Mouse (Mus musculus) embryonic facial prominence, embryonic 13.5 days (tissue): Measurements from ENCODE around the gene Tmem120b. TPM values are rescaled to one million over a fixed set of nuclear protein-coding genes. Genes with fewer than 3 reads are reported as not detected.

Source experiments
- ATAC-seq: fragments of 200-750 bp; cut with Nextera tagmentation; 2 replicates; pipeline ENCODE4 v1.8.0; 2017; ENCODE audit warnings: low read depth; ENCODE audit not compliant: insufficient number of reproducible peaks, insufficient read depth, low FRiP score, low TSS enrichment
- H3K27ac ChIP-seq: fragments of 300-500 bp; sonication (generic); 2 replicates; pipeline ENCODE4 v1.5.1; 2015; ENCODE audit warnings: moderate library complexity, mild to moderate bottlenecking, inconsistent platforms
- H3K27me3 ChIP-seq: fragments of 300-500 bp; sonication (generic); 2 replicates; pipeline ENCODE4 v1.6.1; 2015; ENCODE audit warnings: mild to moderate bottlenecking, inconsistent platforms
- H3K36me3 ChIP-seq: fragments of 300-500 bp; sonication (generic); 2 replicates; pipeline ENCODE4 v1.6.1; 2015; ENCODE audit warnings: mild to moderate bottlenecking, inconsistent platforms
- H3K4me1 ChIP-seq: fragments of 300-500 bp; sonication (generic); 2 replicates; pipeline ENCODE4 v1.6.1; 2015; ENCODE audit warnings: inconsistent platforms
- H3K4me2 ChIP-seq: fragments of 300-500 bp; sonication (generic); 2 replicates; pipeline ENCODE4 v1.6.1; 2015; ENCODE audit warnings: moderate library complexity, mild to moderate bottlenecking, inconsistent platforms
- H3K4me3 ChIP-seq: fragments of 300-500 bp; sonication (generic); 2 replicates; pipeline ENCODE4 v1.5.1; 2015; ENCODE audit warnings: mild to moderate bottlenecking, inconsistent platforms
- H3K9ac ChIP-seq: fragments of 300-500 bp; sonication (generic); 2 replicates; pipeline ENCODE4 v1.6.1; 2015; ENCODE audit warnings: mild to moderate bottlenecking, inconsistent platforms
- H3K9me3 ChIP-seq: fragments of 300-500 bp; sonication (generic); 2 replicates; pipeline ENCODE4 v1.6.1; 2016; ENCODE audit warnings: inconsistent platforms
- WGBS: fragments of 180-500 bp; shearing (Covaris S2); methylation state at CpG from one replicate; pipeline ENCODE4 v1.1.7; 2015; ENCODE audit warnings: mixed read lengths; 5-methylcytosine and 5-hydroxymethylcytosine counted together
- polyA plus RNA-seq: library from polyadenylated mRNA; unstranded; fragments of >200 nt; fragmentation: Nextera tagmentation; extraction: Ambion mirVana; gene quantifications from 2 replicates; pipeline ENCODE4 v1.2.1, GENCODE M21; 2015

The Tmem120b gene
- polyA plus RNA-seq, 1 experiment from 2014 or later = 14.4 TPM

DNA sequence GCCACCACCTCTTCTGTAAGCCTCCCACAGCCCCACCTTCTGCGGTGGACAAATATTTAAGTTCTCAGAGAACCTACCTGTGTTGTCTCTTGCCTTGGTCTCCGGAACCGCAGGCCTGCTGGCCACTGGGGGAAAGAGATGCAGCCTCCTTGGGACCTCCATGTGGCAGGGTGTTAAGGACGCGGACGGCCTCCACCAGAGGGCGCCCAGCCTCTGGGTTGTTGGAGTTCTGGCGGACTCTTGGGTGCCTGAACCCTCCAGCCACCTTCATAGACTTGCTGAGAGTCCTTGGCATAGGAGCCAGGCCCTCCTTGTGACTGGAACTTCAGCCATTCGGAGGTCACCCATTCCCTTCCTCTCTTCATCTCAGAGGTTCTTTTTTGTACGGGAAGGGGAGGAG is 49.0 kb downstream of the Tmem120b start:
- Histone ChIP-seq H3K9me3 (no peaks in the 10 kb centered on the region), H3K27me3 (no peaks in the 10 kb centered on the region), H3K36me3 (peaks cover 12% of the 10 kb centered on the region), H3K4me2 (no peak overlapping the region), H3K4me3 (no peak overlapping the region), H3K9ac (no peak overlapping the region), H3K27ac (no peak overlapping the region), H3K4me1 (no peaks in the 10 kb centered on the region)
- ATAC-seq = no peak
- WGBS = 12% methylated on average over 10 of the region's 10 CpGs

DNA sequence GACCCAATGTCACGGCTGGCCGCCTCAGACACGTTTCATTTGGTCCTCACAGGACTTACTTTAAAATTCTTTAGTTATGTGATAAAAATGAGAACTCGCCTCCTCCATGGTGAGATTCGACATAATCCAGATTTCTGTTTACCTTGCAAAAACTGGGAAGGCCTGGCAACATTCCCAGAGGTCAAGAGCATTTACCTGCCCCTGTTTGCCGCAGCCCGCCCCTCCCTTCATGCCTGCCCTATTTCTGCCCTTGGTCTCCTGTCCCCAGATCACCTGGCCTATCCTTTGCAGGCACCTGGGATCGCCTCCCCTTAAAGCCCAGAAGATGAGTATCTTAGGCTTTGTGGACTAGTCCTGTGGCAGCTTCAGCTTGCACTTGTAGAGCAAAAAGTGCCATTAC is 49.6 kb downstream of the Tmem120b start:
- Histone ChIP-seq H3K4me1 (no peaks in the 10 kb centered on the region), H3K27ac (no peak overlapping the region), H3K9ac (no peak overlapping the region), H3K9me3 (no peaks in the 10 kb centered on the region), H3K36me3 (peaks cover 16% of the 10 kb centered on the region), H3K4me2 (no peak overlapping the region), H3K4me3 (no peak overlapping the region), H3K27me3 (no peaks in the 10 kb centered on the region)
- ATAC-seq = no peak
- 88% methylated on average over 8 of the region's 8 CpGs for WGBS

DNA sequence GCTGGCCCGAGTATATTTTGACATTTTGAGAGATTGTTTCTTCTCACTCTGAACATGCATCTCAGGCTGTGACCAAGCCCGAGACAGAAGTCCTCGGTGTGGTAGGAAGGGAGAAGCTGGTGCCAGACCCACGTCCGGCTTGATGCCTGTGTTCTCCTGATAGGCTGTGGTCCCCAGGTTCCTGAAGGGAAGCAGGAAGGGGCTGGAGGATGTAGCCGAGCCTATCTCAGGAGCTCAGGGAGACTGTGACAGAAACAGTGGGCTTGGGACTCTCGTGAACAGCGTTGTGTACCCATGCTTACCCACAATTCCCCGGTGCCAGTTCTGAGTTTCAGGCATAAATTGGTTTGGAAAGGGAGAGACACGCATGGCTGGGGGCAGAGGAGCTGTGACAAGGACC is 50.6 kb downstream of the Tmem120b start:
- Histone ChIP-seq H3K27ac (no peak overlapping the region), H3K4me3 (no peak overlapping the region), H3K36me3 (peaks cover 26% of the 10 kb centered on the region), H3K4me1 (no peaks in the 10 kb centered on the region), H3K4me2 (no peak overlapping the region), H3K9me3 (no peaks in the 10 kb centered on the region), H3K9ac (no peak overlapping the region), H3K27me3 (no peaks in the 10 kb centered on the region)
- 78% methylated on average over 10 of the region's 10 CpGs for whole genome bisulfite sequencing
- no peak for ATAC-seq

DNA sequence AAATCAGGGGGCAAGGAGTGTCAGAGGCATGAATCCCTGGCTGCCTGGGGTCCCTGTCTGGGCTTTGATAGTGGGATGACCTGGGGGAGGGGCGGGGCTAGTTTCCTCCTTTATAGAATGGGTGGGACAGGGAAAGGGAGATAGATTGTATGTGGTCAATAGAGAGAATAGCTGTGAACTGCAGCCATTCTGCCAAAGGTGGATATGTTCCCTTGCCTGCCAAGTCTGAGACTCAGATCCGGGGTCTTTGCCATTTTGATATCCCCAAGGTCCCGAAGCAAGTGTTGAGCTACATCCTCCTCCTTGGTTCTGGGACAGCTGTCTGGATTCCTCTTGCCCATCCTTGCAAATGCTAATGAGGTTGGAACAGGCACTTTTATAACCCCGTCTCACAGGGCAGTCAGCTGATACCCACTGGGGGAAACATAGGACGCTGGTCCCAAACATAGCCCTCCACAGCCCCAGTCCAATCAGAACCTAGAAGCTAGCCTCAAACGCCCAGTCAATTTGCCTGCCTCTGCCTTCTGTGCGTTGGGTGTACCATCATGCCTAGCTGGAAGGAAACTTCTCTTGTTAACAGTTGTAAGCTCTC is 52.5 kb downstream of the Tmem120b start:
- Histone ChIP-seq H3K27me3 (no peaks in the 10 kb centered on the region), H3K36me3 (peaks cover 36% of the 10 kb centered on the region), H3K9ac (no peak overlapping the region), H3K9me3 (no peaks in the 10 kb centered on the region), H3K4me3 (no peak overlapping the region), H3K27ac (no peak overlapping the region), H3K4me1 (no peaks in the 10 kb centered on the region), H3K4me2 (no peak overlapping the region)
- ATAC-seq = no peak
- WGBS = 69% methylated on average over 7 of the region's 7 CpGs

DNA sequence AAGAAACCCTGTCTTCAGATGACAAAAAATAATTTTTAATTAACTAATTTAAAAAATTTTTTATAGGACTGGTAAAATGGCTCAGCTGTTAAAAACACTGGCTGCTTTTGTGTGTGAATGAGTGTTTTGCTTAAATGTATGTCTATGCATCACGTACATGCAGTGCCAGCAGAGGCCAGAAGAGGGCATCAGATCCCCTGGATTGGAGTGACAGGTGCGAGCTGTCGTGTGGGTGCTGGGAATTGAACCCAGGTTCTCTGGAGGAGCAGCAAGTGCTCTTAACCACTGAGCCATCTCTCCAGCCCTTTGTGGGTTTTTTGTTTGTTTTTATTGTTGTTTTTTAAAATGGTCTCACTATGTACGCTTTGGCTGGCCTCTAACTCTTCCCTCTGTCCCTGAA is 54.0 kb downstream of the Tmem120b start:
- H3K27me3 ChIP-seq = no peaks in the 10 kb centered on the region
- no peak overlapping the region for H3K4me2 ChIP-seq
- H3K4me1 ChIP-seq = no peaks in the 10 kb centered on the region
- H3K9me3 ChIP-seq = no peaks in the 10 kb centered on the region
- WGBS = 86% methylated on average over 4 of the region's 4 CpGs
- H3K9ac ChIP-seq = no peak overlapping the region
- H3K27ac ChIP-seq = no peak overlapping the region
- no peak overlapping the region for H3K4me3 ChIP-seq
- ATAC-seq = no peak
- peaks cover 47% of the 10 kb centered on the region for H3K36me3 ChIP-seq

DNA sequence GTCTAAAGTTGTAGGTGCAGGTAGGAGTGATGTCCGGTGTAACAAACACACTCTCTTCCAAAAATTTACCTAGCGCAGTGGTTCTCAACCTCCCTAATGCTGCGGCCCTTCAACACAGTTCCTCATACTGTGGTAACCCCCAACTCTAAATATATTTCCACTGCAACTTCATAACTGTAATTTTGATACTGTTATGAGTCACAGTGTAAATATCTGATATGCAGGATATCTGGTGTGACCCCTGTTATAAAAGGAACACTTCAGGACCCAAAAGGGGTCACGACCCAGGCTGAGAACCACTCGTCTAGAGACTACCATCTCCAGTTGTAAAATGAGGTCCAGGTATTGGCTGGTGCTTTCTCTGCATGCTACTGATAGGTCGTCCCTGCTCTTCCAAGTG is 56.9 kb downstream of the Tmem120b start:
- no peak overlapping the region for H3K4me3 ChIP-seq
- H3K36me3 ChIP-seq = peaks cover 53% of the 10 kb centered on the region
- H3K9me3 ChIP-seq = no peaks in the 10 kb centered on the region
- no peaks in the 10 kb centered on the region for H3K27me3 ChIP-seq
- no peak overlapping the region for H3K4me2 ChIP-seq
- H3K9ac ChIP-seq = no peak overlapping the region
- no peak for ATAC-seq
- WGBS = 84% methylated on average over 6 of the region's 6 CpGs
- 0 out of 2 replicates have a peak, but pooled peaks cover 7% of the 10 kb centered on the region for H3K4me1 ChIP-seq
- H3K27ac ChIP-seq = no peak overlapping the region

DNA sequence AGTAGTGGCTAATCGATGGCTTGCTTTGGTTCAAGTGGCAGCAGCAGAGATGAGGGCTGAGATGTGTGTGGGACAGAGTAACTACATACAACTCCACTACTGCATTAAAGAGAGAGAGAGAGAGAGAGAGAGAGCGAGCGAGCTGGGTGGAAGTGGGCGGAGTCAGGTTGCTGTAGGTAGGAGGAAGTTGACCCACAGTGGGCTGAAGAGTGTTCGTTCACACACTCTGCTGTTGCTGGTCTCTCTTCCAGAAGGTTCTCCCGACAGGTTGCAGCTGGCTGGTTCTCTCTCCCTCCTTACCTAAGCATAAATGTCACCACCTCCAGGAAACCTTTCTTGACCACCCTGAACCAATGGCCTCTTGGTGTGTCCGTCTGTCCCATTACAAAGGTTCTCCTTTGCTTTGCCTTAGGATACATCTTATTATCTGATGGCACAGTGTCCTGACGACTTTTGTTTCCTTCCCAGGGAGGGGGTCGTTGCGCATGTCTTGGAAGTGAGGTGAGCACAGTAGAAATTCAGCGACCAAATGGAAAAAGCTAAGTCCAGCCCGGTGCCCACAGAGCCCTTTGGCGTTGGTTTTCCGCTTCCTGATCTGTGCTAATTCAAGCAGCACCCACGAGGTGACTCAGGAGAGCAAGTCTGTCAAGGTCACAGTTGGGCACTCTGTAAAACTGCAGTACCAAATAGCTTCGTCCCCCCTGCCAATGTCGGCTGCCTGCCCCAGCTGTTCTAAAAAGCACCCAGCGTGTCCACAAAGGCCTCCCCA is 57.6 kb downstream of the Tmem120b start:
- H3K36me3 ChIP-seq = peaks cover 53% of the 10 kb centered on the region
- no peaks in the 10 kb centered on the region for H3K9me3 ChIP-seq
- H3K4me3 ChIP-seq = no peak overlapping the region
- H3K4me1 ChIP-seq = 0 out of 2 replicates have a peak, but pooled peaks cover 7% of the 10 kb centered on the region
- no peak for ATAC-seq
- H3K9ac ChIP-seq = no peak overlapping the region
- H3K27ac ChIP-seq = no peak overlapping the region
- 86% methylated on average over 18 of the region's 18 CpGs for WGBS
- H3K4me2 ChIP-seq = no peak overlapping the region
- no peaks in the 10 kb centered on the region for H3K27me3 ChIP-seq

DNA sequence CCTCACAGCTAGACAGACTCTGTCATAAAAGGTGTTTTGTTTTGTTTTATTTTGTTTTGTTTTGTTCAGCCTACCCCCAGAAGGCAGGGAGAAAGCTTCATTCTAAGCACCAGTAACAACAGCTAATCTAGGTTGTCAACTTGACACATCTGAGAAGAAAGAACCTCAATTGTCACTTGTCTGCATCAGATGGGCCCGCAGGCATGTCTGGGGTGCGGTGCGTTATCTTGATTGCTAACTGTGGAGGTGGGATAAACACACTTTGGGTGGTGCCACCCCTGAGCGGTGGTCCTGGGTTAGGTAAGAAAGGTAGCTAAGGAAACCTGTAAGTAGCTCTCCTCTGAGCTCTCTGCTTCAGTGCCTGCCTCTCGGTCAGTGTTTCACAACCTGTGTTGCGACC is 58.8 kb downstream of the Tmem120b start:
- whole genome bisulfite sequencing = 66% methylated on average over 6 of the region's 6 CpGs
- no peak overlapping the region for H3K27ac ChIP-seq
- H3K4me3 ChIP-seq = no peak overlapping the region
- H3K27me3 ChIP-seq = no peaks in the 10 kb centered on the region
- H3K36me3 ChIP-seq = peaks cover 53% of the 10 kb centered on the region
- H3K4me1 ChIP-seq = peaks cover 16% of the 10 kb centered on the region
- no peak overlapping the region for H3K9ac ChIP-seq
- H3K4me2 ChIP-seq = no peak overlapping the region
- ATAC-seq = no peak
- H3K9me3 ChIP-seq = no peaks in the 10 kb centered on the region

DNA sequence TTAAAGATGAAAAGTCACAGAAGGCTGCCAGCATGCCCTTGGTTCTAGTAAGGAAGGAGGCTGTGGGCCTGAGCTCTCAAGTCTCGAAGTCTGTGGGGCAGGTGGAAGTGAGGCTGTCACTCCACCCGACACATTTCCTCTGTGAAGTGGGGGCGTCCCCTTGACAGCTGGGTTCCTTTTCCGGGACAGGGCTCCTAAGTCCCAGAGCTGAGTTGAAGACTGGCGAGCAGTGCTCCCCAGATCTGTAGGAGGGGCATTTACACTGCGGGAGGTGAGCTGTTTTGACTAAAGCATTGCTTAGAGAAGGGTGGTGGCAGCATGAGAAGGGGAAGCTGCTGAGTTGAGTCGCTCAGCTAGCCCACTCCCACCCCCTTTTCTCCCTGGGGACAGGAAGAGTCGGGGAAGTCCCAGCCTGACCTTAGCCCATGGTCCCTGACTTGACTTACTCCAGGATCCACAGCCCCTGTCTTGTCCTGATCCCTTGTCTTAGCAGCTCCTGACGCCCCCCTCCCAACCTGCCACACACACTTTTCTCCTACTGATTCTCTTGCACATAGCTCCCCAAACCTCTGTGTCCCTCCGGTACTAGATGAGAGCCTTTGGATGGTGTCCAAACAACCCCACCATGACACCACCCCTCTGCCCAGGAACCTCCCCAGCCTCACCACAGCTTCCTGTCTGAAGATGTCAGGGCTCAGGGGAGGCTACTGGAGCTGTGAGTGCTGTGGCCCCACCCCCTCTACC is 60.4 kb downstream of the Tmem120b start:
- Histone ChIP-seq H3K36me3 (peaks cover 43% of the 10 kb centered on the region), H3K4me1 (peaks cover 30% of the 10 kb centered on the region)

DNA sequence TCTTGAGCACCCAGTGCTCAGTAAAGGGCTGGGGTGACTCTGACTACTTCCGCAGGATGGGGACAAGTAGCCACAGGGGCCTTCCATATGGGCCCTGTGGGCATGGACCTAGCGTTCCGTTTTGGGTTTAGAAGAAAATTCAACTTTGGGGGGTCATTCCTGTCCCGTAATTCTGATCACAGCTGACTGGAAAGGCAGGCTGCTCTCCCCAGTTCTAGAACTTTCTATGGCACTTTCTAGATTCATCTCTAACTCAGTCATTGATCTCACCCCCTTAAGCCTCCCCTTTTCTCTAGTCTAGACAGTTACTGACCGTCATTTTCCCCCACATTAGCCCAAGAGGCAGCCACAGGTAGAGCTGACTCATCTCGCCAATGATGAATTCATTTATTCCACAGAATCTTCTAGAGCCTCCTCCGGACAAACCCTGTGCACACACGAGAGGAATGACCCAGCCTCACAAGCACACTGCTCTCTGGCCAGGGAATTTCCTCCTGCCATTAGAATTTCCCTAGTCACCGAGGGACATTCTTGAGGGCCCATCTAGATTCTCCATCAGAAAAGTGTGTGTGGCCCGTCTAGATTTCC is 61.0 kb downstream of the Tmem120b start:
- Histone ChIP-seq H3K27ac (no peak overlapping the region), H3K4me1 (peaks cover 37% of the 10 kb centered on the region), H3K9me3 (no peaks in the 10 kb centered on the region), H3K4me2 (no peak overlapping the region), H3K36me3 (peaks cover 39% of the 10 kb centered on the region), H3K4me3 (no peak overlapping the region), H3K9ac (no peak overlapping the region), H3K27me3 (no peaks in the 10 kb centered on the region)
- ATAC-seq = no peak
- WGBS = 83% methylated on average over 10 of the region's 10 CpGs

More for the DNA sequence above, 60.4 kb downstream of the Tmem120b start:
- H3K9me3 ChIP-seq = no peaks in the 10 kb centered on the region
- 54% methylated on average over 10 of the region's 10 CpGs for WGBS
- no peaks in the 10 kb centered on the region for H3K27me3 ChIP-seq
- no peak for ATAC-seq
- H3K4me2 ChIP-seq = no peak overlapping the region
- no peak overlapping the region for H3K27ac ChIP-seq
- no peak overlapping the region for H3K4me3 ChIP-seq
- no peak overlapping the region for H3K9ac ChIP-seq

DNA sequence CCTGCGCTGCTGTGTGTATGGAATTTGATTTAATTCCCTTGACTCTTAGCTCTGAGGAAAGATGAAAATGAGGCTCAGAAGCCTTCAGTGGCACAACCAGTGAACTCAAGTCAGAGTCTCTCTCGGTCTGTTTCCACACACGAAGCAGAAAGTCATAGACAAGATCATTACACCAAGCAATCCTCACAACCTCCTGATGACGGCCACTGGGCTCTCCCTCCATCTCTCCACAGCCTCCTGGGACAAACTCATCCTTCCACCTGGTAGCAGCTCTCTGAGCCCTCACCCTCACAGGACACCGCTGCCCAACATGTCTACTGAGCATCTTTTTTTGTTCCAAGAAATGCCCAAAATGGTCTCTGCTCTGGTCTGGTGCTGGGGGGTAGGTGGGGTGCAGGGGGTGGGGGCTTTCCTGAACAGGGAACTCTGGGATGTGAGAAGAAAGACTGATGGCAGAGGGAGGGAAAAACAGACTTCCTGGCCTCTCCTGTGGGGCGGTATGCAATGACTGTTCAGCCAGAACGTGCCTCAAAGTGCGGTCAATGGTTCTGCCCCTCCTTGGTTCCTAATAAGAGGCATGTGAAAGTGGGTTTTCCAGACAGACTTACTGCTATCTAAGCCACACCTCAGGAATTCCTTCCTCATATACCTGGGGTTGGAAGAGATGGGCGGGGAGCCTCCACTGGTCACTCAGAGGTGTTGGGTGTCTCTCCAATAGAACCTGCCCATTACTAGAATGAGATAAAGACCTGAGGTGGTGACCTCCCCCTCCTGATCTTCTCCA is 62.0 kb downstream of the Tmem120b start:
- no peak overlapping the region for H3K4me2 ChIP-seq
- H3K27me3 ChIP-seq = no peaks in the 10 kb centered on the region
- peaks cover 36% of the 10 kb centered on the region for H3K36me3 ChIP-seq
- H3K27ac ChIP-seq = no peak overlapping the region
- H3K9me3 ChIP-seq = no peaks in the 10 kb centered on the region
- H3K4me1 ChIP-seq = peaks cover 47% of the 10 kb centered on the region
- H3K9ac ChIP-seq = no peak overlapping the region
- no peak for ATAC-seq
- 86% methylated on average over 9 of the region's 9 CpGs for WGBS
- no peak overlapping the region for H3K4me3 ChIP-seq
